Mouse (Mus musculus) left cerebral cortex, postnatal 4 days (tissue): Measurements from ENCODE around the gene Tnrc6b. TPM values are rescaled to one million over a fixed set of nuclear protein-coding genes. Genes with fewer than 3 reads are reported as not detected.

Source experiments
- DNase-seq: peaks from one replicate; pipeline ENCODE4 v3.0.0-alpha.2; 2022
- intact Hi-C: fragments of 180-260 bp; cut with DNase I; formaldehyde crosslinking; loops from one replicate; pipeline ENCODE4 v1.15.1; 2025
- microRNA-seq: library from miRNA; unstranded; fragments of <30 nt; microRNA quantifications from one replicate; pipeline ENCODE4 v1.2.0, GENCODE M21; 2022
- total RNA-seq, 2 experiments: library from RNA; stranded (reverse); gene quantifications; 2 replicates each; pipeline ENCODE4 v1.2.3; 2021

The Tnrc6b gene
- total RNA-seq, 2 experiments from 2014 or later: 145 to 146 TPM

- intact Hi-C loops: loop anchor here (5.0 kb wide), 1 partner anchor 239 kb away; no protein-coding TSS in a partner anchor
- no peak for DNase-seq
Observed at GRCm38 (mm10) chr15:80945851-80946250, 234.7 kb downstream of the Tnrc6b start.

- DNase-seq: peak; percentile 92
- intact Hi-C loops: loop anchor here (5.0 kb wide), 1 partner anchor 241 kb away; no protein-coding TSS in a partner anchor
Observed at GRCm38 (mm10) chr15:80948145-80949135, 237.3 kb downstream of the Tnrc6b start, which contains the start of gene Adsl. Gene Adsl (plus strand): TSS chr15:80948490.

DNA sequence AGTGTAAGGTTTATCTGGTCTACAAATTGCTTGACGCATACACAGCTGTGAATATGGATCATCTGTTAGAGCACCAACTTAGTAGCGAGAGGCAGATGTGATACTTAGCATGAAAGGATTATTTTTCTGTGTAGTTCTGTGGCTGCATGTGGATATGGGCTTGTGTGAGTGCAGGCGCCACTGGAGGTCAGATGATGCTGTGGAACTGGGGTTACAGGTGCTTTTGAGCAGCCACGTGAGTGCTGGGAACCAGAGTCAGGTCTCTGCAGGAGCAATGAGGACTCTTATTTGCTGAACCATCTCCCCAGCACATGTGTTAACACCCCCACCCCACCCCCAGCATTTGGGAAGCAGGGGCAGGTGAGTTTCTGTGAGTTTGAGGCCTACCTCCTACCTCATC, 238.3 kb downstream of the Tnrc6b start:
- intact Hi-C loops: loop anchor here (5.0 kb wide), 1 partner anchor 242 kb away; no protein-coding TSS in a partner anchor
- DNase-seq: no peak

- intact Hi-C loops: no loop called here
Observed at GRCm38 (mm10) chr15:80950055-80950454, 238.9 kb downstream of the Tnrc6b start.

GRCm38 (mm10) chr15:80953971-80954370, 242.9 kb downstream of the Tnrc6b start:
- intact Hi-C loops: no loop called here
- no peak for DNase-seq

More at GRCm38 (mm10) chr15:80950055-80950454, 238.9 kb downstream of the Tnrc6b start:
- no peak for DNase-seq

- no peak for DNase-seq
- intact Hi-C loops: no loop called here
Observed at GRCm38 (mm10) chr15:80954861-80955260, 243.7 kb downstream of the Tnrc6b start.

DNA sequence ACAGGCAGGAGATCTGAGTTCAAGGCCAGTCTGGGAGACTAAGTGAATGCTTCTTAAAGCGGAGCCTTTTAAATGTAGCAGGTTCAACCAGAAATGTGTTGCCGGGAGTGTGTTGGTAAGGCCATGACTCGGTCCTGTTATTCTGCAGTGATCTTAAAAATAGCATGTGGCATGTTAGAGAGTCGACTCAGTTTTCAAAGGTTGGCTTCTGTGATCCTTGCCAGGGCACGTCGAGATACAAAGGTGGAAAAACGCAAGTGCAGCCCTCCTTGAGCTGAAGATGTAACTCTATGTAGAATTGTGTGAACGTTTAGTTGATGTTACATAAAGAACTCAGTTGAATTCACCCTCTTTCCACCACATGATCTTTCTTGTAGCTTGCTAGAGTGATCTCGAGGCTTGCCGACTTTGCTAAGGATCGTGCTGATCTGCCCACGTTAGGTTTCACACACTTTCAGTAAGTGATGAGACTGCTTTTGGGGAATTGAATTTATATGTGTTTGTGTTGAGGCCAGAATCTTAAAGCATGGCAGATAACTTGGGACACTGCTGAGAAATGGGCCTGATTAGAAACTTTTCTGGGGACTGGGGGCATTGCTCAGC, 244.8 kb downstream of the Tnrc6b start:
- DNase-seq: no peak
- intact Hi-C loops: no loop called here

DNA sequence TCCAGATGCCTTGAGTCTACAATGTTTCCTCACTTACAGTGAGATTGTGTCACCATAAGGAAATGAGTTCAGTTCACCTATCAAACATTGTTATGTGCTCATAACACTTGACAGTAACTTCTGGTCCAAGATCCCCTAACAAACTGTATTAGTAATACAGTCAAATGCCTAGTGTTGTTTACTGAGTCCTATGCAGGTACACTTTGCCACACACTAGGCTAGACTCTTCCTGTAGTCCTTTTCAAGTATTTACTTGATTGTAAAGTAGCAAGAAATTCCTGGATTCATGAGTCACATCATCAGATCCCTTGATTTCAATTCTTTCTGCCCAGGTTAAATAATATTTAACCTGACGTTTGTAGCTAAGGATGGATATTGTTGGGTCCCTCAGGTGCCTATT, 258.3 kb downstream of the Tnrc6b start:
- DNase-seq: no peak
- intact Hi-C loops: no loop called here

GRCm38 (mm10) chr15:80974311-80974710, 263.2 kb downstream of the Tnrc6b start:
- DNase-seq: no peak
- intact Hi-C loops: no loop called here

DNA sequence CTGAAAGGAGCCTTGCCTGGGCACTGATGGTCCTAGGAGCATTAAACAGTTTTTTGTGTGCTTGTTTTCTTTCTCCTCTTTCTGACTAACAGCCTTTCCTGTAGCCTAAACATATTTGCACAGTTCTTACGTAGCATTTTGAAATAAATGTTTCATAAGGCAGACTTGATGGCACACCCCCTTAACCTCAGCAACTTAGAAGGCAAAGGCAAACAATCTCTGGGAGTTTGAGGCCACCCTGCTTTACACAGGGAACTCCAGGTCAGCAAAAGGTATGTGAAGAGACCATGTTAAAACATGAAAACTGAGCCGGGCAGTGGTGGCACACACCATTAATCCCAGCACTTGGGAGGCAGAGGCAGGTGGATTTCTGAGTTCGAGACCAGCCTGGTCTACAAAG, 264.6 kb downstream of the Tnrc6b start:
- DNase-seq: no peak
- intact Hi-C loops: no loop called here

- intact Hi-C loops: no loop called here
- peak; percentile 87 for DNase-seq
Observed at GRCm38 (mm10) chr15:80977620-80978334, 266.7 kb downstream of the Tnrc6b start, which contains the start of gene Sgsm3. Gene Sgsm3 (plus strand): TSS chr15:80977765.

- no peak for DNase-seq
- intact Hi-C loops: no loop called here
Observed at GRCm38 (mm10) chr15:80979611-80980010, 268.5 kb downstream of the Tnrc6b start.

DNA sequence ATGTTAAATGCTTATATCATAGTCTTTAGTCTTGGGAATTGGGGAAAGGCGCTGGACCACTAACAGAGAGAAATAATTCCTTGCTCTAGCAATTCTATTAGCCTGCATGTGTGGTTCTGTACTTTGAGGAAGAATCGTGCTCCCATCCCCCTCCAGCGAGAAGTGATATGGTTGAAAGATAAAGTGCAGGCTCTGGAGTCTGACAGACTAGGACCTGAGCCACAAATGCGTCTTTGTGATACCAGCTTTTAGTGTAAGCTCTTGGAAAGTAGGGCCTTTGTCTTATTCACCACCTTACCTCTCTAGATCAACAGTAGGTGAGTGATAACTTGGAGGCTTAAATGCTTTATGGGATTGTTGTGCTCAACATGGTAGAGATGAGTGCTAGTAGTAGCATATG, 270.1 kb downstream of the Tnrc6b start:
- intact Hi-C loops: no loop called here
- no peak for DNase-seq

DNA sequence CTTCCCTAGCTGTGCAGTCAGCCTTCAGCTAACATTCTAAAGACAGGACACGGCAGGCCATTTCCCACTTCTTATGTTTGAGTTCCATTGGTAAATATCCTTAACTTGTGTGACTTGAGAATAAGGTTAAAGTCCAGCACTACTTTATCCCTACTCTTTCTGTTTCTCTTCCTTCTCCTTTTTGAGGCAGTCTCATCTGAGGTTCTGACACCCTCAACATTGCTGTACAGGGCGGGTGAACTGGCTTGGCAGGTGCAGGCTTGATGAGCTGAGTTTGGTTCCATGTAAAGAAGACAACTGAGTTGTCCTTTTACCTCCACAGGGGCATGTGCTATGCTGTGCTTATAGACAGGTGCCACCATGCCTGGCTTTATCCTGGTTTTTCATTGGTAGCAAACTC, 272.2 kb downstream of the Tnrc6b start:
- intact Hi-C loops: no loop called here
- DNase-seq: no peak

GRCm38 (mm10) chr15:80988331-80988730, 277.2 kb downstream of the Tnrc6b start:
- intact Hi-C loops: no loop called here

GRCm38 (mm10) chr15:80989712-80990111, 278.6 kb downstream of the Tnrc6b start:
- intact Hi-C loops: no loop called here

More at GRCm38 (mm10) chr15:80988331-80988730, 277.2 kb downstream of the Tnrc6b start:
- DNase-seq: no peak

More at GRCm38 (mm10) chr15:80989712-80990111, 278.6 kb downstream of the Tnrc6b start:
- no peak for DNase-seq

Small RNAs within 50 kb of the gene (microRNA-seq; reads per million reads assigned to microRNA genes)
- gene Mir5113: 8.4 reads per million, percentile 22 among the genes with 10 or more reads in this experiment

Other genes starting within 250 kb of the Tnrc6b start
- under 1 TPM; 0.16 to 0.18 TPM for gene Enthd1, start 146.2 kb upstream of the Tnrc6b start, total RNA-seq
- under 1 TPM; 0.32 to 0.34 TPM for gene Grap2, start 138.7 kb upstream of the Tnrc6b start, total RNA-seq
- gene Fam83f, start 39.5 kb upstream of the Tnrc6b start, total RNA-seq: under 1 TPM; 0.44 to 0.52 TPM
- gene Adsl, start 237.2 kb downstream of the Tnrc6b start, total RNA-seq: 10 to 100 TPM; 44.2 to 44.3 TPM